Mouse (Mus musculus) limb, embryonic 12.5 days (tissue): ENCODE results near the gene Map6. TPM values are rescaled to one million over a fixed set of nuclear protein-coding genes. Genes with fewer than 3 reads are reported as not detected.

ENCODE experiments used
- ATAC-seq: fragments of 200-750 bp; cut with Nextera tagmentation; 2 replicates; pipeline ENCODE4 v1.8.0; 2017; ENCODE audit warnings: low read depth, moderate TSS enrichment; ENCODE audit not compliant: insufficient number of reproducible peaks, insufficient read depth, low FRiP score, low TSS enrichment
- H3K27ac ChIP-seq: fragments of 300-500 bp; sonication (generic); 2 replicates; pipeline ENCODE4 v1.5.1; 2016; ENCODE audit warnings: mild to moderate bottlenecking, moderate library complexity
- H3K27me3 ChIP-seq: fragments of 300-500 bp; sonication (generic); 2 replicates; pipeline ENCODE4 v1.6.1; 2016; ENCODE audit warnings: mild to moderate bottlenecking, moderate library complexity
- H3K36me3 ChIP-seq: fragments of 300-500 bp; sonication (generic); 2 replicates; pipeline ENCODE4 v1.6.1; 2016; ENCODE audit warnings: mild to moderate bottlenecking, moderate library complexity
- H3K4me1 ChIP-seq: fragments of 300-500 bp; sonication (generic); replicated peaks from 2 replicates; pipeline ENCODE4 v1.6.1; 2016
- H3K4me2 ChIP-seq: fragments of 300-500 bp; sonication (generic); 2 replicates; pipeline ENCODE4 v1.6.1; 2016; ENCODE audit warnings: mild to moderate bottlenecking, moderate library complexity
- H3K4me3 ChIP-seq: fragments of 300-500 bp; sonication (generic); replicated peaks from 2 replicates; pipeline ENCODE4 v1.5.1; 2016; ENCODE audit warnings: mild to moderate bottlenecking
- H3K9ac ChIP-seq: fragments of 300-500 bp; sonication (generic); replicated peaks from 2 replicates; pipeline ENCODE4 v1.6.1; 2016; ENCODE audit warnings: mild to moderate bottlenecking, moderate library complexity
- H3K9me3 ChIP-seq: fragments of 300-500 bp; sonication (generic); 2 replicates; pipeline ENCODE4 v1.6.1; 2016; ENCODE audit warnings: mild to moderate bottlenecking, moderate library complexity
- WGBS: fragments of 180-500 bp; shearing (Covaris S2); methylation state at CpG from one replicate; pipeline ENCODE4 v1.1.7; 2016; 5-methylcytosine and 5-hydroxymethylcytosine counted together
- polyA plus RNA-seq: library from polyadenylated mRNA; unstranded; fragments of >200 nt; fragmentation: Nextera tagmentation; extraction: Ambion mirVana; gene quantifications from 2 replicates; pipeline ENCODE4 v1.2.1, GENCODE M21; 2016

Gene Map6
- polyA plus RNA-seq, 1 experiment from 2014 or later, result 4.4 TPM

DNA sequence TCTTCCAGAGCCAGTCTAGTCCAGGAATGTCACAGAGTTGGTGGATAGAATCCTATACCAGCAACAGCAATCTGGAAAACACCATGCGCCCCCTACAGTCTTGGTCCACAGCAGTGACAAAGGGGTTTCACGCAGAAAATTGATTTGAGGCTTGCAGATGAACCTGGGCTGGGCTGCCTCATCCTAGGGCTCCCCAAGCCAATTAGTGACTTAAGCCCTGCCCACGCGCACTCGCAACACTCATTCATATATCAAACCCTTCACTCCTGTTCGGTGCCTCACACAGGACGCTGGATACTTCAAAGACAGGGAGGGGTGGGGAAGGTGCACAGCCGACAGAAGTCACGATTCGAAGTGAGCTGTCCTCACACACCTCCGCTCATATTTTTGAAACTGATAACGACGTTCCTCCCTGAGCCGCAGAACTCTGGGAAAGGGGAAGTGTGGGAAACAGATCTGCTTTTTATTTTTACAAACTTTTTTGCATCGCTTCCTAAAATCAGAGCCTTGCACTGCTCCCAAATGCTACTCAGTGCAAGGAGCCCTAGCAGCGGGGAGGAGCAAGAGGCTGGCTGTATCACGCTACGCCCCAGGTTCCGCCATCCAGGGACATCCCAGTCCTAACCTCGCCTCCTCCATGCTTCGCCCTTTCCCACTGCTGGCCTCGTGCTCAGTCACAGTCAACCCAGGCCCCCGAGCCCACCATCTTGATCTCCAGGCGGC, 113.4 kb downstream of the Map6 start:
- Histone ChIP-seq H3K9me3 (0 out of 2 replicates have a peak, but pooled peaks cover 4% of the 10 kb centered on the region), H3K36me3 (0 out of 2 replicates have a peak, but pooled peaks cover under 1% of the 10 kb centered on the region), H3K4me3 (peak overlapping the region; percentile 62), H3K4me2 (peak overlapping the region; percentile 98), H3K9ac (peak overlapping the region; percentile 75), H3K4me1 (peaks cover 39% of the 10 kb centered on the region), H3K27me3 (peaks cover 19% of the 10 kb centered on the region), H3K27ac (peak overlapping the region; percentile 95)
- ATAC-seq, result peak; percentile 84
- WGBS, result under 1% methylated on average over 24 of the region's 24 CpGs

DNA sequence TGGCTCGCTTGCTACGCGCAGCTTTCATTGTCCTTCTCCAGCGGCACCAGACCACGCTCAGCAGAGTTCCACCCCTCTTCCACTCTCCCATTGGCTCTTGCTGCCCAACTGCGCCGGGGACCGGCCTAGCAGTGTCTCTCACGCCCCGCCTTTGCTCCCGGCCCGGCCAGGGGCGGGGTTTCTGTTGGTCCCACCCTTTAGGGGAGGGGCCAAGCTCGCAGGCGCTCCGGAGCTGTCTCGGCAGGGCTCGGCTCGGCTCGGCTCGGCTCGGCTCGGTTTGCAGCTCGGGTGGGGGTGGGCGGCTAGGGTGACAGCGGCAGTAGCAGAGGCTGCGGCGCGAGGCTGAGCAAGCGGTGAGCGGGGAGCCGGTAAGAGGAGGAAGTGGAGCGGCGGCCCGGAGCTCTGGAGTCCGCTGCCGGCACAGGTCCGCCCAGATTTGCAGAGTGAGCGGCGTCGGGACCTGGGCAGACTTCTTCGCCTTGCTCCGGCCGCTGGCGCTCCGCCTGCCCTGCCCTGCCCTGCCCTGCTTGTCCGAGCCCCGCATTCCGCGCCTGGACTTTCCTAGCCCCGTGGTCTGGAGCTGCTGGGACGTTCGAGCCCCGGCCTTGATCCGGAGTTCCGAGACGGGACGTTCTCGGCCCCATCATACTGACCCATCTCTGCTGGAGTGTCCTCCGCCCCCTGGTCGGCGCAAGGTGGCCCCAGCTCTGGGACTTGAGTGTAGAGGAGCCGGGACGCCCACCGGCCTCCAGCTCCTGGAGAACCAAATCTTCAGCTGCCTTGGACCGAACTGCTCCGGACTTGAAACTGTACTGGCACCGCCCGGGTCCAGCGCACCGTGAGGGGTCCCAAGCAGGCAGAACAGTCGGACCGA, 114.2 kb downstream of the Map6 start, which contains the start of gene Gdpd5:
Gene Gdpd5, plus strand, starts transcription at position 201 of the 874 bp plus-strand sequence.
- H3K4me3 ChIP-seq, result peak within 1 kb of the TSS; percentile 62

DNA sequence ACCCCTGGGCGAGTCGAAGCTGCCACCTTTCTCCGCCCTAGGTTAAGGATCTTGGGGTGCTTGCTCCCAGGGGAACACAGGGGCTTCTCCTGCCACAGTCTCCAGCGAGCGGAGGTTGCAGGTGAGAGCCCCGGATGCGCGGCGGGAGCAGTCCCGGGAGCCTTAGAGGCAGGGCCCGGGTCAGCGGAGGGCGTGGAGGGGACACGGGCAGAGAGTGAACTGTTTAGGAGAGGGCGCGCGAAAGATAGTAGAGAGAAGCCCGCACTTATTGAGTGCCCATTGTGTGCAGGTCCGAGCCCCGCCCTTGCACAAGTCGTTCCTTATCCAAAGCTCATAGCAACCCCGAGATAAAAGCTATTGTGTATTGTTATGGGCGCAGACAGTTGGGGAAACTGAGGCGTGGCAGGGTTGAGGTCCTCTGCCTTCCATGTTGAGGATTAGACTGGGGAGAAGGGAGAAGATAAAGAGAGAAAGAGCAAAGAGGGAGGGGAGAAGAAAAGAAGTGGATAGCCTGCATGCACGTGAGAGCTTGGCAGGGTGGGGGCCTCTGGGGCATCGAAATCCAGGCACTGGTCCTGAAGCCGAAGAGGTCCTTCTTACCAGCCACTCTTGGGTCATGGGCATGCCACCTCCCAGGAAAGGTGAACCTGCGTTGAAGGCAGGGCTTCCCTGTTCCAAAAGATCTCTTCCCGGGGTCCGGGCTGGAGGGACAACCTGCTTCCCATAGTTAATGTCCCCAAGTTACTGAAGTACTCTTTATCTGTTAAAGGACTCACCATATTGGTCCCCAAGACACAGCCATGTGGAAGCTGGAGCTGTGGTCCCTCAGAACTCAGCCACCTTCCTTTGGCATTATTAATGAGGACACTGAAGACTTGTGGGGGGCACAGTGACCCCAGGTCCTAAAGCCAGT, 115.1 kb downstream of the Map6 start:
- peaks cover 19% of the 10 kb centered on the region for H3K27me3 ChIP-seq
- peak overlapping the region; percentile 75 for H3K9ac ChIP-seq
- H3K27ac ChIP-seq, result 0 out of 2 replicates have a peak overlapping the region, but pooled peaks have one; percentile 35
- H3K4me3 ChIP-seq, result peak overlapping the region; percentile 62
- 0 out of 2 replicates have a peak, but pooled peaks cover 3% of the 10 kb centered on the region for H3K36me3 ChIP-seq
- no peaks in the 10 kb centered on the region for H3K9me3 ChIP-seq
- ATAC-seq, result no peak
- H3K4me2 ChIP-seq, result peak overlapping the region; percentile 98
- WGBS, result 15% methylated on average over 30 of the region's 30 CpGs
- peaks cover 39% of the 10 kb centered on the region for H3K4me1 ChIP-seq

More for the DNA sequence above, 114.2 kb downstream of the Map6 start, which contains the start of gene Gdpd5:
- H3K27ac ChIP-seq, result peak within 1 kb of the TSS; percentile 95
- peak within 1 kb of the TSS; percentile 75 for H3K9ac ChIP-seq
- H3K4me1 ChIP-seq, result peaks cover 39% of the 10 kb centered on the region
- under 1% methylated on average over 73 of the region's 73 CpGs for WGBS
- ATAC-seq, result peak; percentile 96
- peaks cover 19% of the 10 kb centered on the region for H3K27me3 ChIP-seq
- peak within 1 kb of the TSS; percentile 98 for H3K4me2 ChIP-seq
- H3K36me3 ChIP-seq, result 0 out of 2 replicates have a peak, but pooled peaks cover 3% of the 10 kb centered on the region
- H3K9me3 ChIP-seq, result 0 out of 2 replicates have a peak, but pooled peaks cover 2% of the 10 kb centered on the region

DNA sequence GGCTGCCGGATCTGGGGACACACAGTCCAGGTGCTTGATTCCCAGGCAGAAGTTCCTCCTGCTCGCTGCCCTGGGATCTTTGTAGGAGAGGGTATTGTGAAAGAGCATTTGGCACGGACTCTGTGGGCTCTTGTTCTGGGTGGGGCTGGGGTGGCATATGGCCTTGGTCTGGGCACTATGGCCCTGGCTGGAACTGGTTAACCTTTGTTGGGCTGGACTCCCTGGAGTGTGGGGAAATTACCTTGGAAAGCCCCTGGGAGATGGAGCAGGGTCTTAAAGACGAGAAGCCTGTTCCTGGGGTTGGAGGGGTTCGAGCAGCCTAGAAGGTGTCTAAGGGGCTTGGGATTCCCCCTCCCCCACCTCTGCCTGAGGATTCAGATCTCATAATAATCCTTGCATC, 116.0 kb downstream of the Map6 start:
- no peak for ATAC-seq
- peaks cover 19% of the 10 kb centered on the region for H3K27me3 ChIP-seq
- peak overlapping the region; percentile 35; the same call in 1 of the 2 replicates for H3K27ac ChIP-seq
- H3K4me1 ChIP-seq, result peaks cover 39% of the 10 kb centered on the region
- H3K4me3 ChIP-seq, result peak overlapping the region; percentile 62
- no peak overlapping the region; the same call in 1 of the 2 replicates for H3K9ac ChIP-seq
- H3K36me3 ChIP-seq, result 0 out of 2 replicates have a peak, but pooled peaks cover 4% of the 10 kb centered on the region
- WGBS, result 53% methylated on average over 5 of the region's 5 CpGs
- H3K4me2 ChIP-seq, result peak overlapping the region; percentile 98
- no peaks in the 10 kb centered on the region for H3K9me3 ChIP-seq

DNA sequence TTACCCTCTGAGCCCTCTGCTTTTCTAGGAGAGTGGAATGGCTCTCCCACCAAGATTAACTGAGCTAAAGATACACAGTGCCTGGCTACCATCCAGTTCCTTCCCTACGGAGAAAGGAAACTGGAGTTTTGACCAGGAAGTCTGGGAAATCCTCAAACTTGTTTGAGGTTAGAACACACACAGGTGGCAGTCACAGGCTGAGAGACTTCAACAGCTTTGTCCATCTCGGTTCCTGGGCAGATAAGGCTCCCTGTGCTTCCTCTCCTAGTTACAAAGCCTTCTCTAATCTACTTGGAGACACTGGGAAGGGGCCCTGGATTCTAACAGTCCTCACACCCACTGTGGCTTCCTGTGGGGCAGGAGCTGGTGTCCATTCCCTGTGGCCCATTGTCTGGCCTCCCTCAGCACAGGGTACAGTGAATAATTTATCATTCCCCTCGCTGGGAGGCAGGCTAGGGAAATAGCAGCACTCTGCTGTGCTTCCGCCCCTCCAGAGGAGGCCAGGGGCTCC, 116.9 kb downstream of the Map6 start:
- Histone ChIP-seq H3K9ac (peak overlapping the region; percentile 24; the same call in 1 of the 2 replicates), H3K4me3 (0 out of 2 replicates have a peak overlapping the region, but pooled peaks have one; percentile 8), H3K4me1 (peaks cover 44% of the 10 kb centered on the region), H3K36me3 (0 out of 2 replicates have a peak, but pooled peaks cover 6% of the 10 kb centered on the region), H3K9me3 (no peaks in the 10 kb centered on the region), H3K4me2 (peak overlapping the region; percentile 98), H3K27ac (peak overlapping the region; percentile 60), H3K27me3 (peaks cover 19% of the 10 kb centered on the region)
- WGBS, result 30% methylated on average over 4 of the region's 4 CpGs
- no peak for ATAC-seq

DNA sequence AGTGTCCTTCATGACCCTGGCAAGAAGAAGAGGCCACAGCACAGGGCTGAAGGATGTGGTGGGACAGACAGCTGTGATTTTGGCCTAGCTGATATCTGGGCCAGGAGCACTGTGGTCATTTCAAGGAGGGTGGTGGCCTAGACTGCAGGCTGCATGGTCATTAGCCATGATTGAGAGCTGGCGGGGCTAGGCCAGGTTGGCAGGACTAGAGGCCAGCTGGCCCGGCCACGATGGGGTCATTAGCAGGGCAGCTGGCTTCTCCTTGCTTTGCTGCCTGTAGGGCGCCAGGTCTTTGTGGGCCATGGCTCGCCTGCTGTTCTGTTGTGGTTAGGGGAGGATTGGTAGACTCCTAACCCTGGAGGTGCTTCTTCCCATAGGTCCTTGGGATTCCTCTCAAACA, 118.8 kb downstream of the Map6 start:
- peaks cover 57% of the 10 kb centered on the region for H3K4me1 ChIP-seq
- H3K4me2 ChIP-seq, result no peak overlapping the region
- H3K27me3 ChIP-seq, result peaks cover 19% of the 10 kb centered on the region
- 0 out of 2 replicates have a peak, but pooled peaks cover 6% of the 10 kb centered on the region for H3K36me3 ChIP-seq
- H3K4me3 ChIP-seq, result no peak overlapping the region
- ATAC-seq, result no peak
- WGBS, result 52% methylated on average over 5 of the region's 5 CpGs
- no peaks in the 10 kb centered on the region for H3K9me3 ChIP-seq
- H3K27ac ChIP-seq, result no peak overlapping the region
- H3K9ac ChIP-seq, result no peak overlapping the region

Other genes starting within 250 kb of the Map6 start
- 16.8 and 17.4 TPM in 2 replicates for gene Uvrag, start 126.3 kb upstream of the Map6 start, polyA plus RNA-seq
- 14.0 and 14.1 TPM in 2 replicates for gene Dgat2, start 84.7 kb upstream of the Map6 start, polyA plus RNA-seq
- gene Mogat2, start 28.8 kb upstream of the Map6 start, polyA plus RNA-seq, result 13.5 and 14.0 TPM in 2 replicates
- gene Serpinh1, start 85.8 kb downstream of the Map6 start, polyA plus RNA-seq, result 1,189 and 1,266 TPM in 2 replicates
- gene Gdpd5, start 114.0 kb downstream of the Map6 start, polyA plus RNA-seq, result 11.2 and 12.2 TPM in 2 replicates
- 1.2 and 1.7 TPM in 2 replicates for gene Klhl35, start 198.6 kb downstream of the Map6 start, polyA plus RNA-seq
- gene Rps3, start 216.3 kb downstream of the Map6 start, polyA plus RNA-seq, result 746 and 757 TPM in 2 replicates